Mouse (Mus musculus) adrenal gland (tissue): ENCODE measurements around the gene Fut7.
"Not testable (repeated sequence)": the region's sequence is repeated elsewhere in the genome, so short reads cannot be mapped to it uniquely, and the experiment has no call there.

Experiments used
- intact Hi-C: fragments of 180-260 bp; cut with DNase I; formaldehyde crosslinking; loops from one replicate; pipeline ENCODE4 v1.15.1; 2025
- long read RNA-seq, 2 experiments: library from polyadenylated mRNA; unstranded; transcript quantifications; one replicate each; pipeline ENCODE4 v2.0.0; 2020; ENCODE audit warnings: borderline replicate concordance in 1 of 2; ENCODE audit not compliant: insufficient replicate concordance in 1 of 2

The Fut7 gene
- long read RNA-seq, experiment 1, result 0 reads
- long read RNA-seq, experiment 2, result 0 reads

DNA sequence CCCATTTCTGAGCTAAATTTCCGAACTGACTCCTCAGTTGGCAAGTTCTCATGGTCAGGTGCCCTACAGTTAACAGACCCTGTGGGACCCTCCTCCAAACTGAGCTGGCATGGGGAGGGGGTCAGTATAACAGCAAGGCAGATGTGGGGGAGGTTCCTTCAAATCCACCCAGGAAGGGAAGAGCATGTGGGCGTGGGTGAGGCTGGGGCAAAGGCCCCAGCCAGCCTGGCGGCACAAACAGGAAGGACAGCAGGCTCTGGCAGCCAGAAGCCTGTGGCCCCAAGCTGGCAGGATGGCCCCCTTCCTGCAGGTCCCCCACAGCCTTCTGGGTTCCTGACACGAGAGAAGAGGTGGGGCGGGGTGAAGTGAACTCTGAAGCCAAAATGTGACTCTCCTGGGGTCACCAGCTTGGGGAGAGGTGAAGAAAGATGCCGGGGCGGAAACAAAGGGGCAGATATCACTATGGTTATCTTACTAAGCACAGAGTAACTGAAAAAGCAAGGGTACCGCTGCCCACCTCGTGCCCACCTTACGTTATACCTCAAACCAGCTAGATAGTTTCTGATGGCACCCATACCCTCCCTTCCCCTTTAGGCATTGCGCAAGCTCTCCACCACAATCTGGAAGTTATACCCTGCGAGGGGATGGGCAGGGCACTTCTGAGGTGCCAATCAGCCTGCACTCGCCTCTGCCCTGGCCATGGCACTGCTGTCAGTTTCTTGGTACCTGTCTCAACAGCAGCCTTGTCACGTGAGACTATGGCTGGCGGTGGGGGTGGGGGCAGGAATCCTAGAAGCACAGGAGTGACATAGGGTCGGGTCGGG lies at the start of gene Fut7:
Fut7 (plus strand) TSS at position 681 of the 824 bp plus-strand sequence.
- intact Hi-C loops, result loop anchor here (2.0 to 5.0 kb wide), 3 partner anchors 60 to 125 kb away; partner anchors contain the start of gene Traf2

GRCm38 (mm10) chr2:25373431-25373830 lies 49.6 kb upstream of the Fut7 start:
- intact Hi-C loops, result no loop called here

DNA sequence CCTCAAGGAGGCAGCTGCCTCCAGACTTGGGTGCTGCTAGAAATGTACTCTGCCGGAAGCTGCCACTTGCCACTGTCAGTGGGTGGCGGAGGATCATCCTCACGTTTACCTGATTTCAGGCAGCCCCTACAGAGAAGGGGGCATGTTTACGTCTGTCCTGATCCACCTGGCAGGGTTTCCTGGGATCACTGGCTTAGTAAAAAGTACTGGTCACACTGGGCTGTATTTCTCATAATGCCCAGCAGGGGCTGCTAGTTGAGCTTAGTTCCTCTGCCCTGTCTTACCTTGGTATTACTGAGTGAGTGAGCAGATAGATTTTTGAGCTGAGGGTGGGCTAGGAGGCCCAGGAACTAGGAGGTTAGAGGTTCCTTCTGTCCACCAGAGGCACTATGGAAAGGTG lies 46.5 kb upstream of the Fut7 start:
- intact Hi-C loops, result no loop called here

DNA sequence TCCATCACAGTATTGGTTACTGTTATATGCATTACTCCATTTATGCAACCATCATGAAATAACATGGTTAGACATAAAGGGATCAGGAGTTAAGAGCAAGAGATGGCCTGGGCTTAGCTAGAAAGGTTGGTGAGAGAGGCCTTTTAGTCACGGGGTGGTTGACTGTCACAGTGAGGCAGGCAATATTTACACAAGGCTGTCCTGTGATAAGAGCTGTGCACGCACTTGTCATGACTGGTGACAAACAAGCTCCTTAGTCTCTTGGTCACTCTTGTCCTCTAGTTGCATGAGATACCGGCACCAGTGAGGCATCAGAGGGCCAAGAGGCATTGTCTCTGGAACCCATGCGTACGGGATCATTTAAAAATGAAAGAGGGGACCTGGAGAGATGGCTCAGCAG lies 38.6 kb upstream of the Fut7 start:
- intact Hi-C loops, result no loop called here

DNA sequence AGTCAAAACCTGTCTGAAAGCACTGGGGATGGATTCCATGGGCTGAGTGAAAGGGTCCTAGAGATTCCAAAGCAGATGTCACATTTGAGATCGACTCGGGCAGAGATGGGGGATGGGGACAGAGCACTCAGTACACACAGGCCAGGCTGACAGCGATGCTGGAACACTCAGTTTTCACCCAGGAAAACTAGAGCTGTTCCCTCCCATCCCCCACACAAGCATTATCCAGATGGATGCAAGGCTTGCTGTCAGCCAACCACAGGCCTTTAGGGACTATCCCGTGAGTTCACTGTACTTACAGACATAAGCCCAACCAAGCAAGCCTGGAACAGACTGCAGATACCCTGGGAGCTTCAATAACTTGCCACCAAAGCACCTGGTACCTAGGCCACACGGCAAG lies 31.8 kb upstream of the Fut7 start:
- intact Hi-C loops, result no loop called here

- intact Hi-C loops, result no loop called here
Measured at GRCm38 (mm10) chr2:25394281-25395221, 28.5 kb upstream of the Fut7 start.

- intact Hi-C loops, result no loop called here
Measured at GRCm38 (mm10) chr2:25395721-25396596, 27.1 kb upstream of the Fut7 start, which contains the start of gene Entpd2. TSS of gene Entpd2 (plus strand) at chr2:25395874.

- intact Hi-C loops, result no loop called here
Measured at GRCm38 (mm10) chr2:25396597-25396983, 26.5 kb upstream of the Fut7 start.

- intact Hi-C loops, result no loop called here
Measured at GRCm38 (mm10) chr2:25397010-25397409, 26.1 kb upstream of the Fut7 start.

DNA sequence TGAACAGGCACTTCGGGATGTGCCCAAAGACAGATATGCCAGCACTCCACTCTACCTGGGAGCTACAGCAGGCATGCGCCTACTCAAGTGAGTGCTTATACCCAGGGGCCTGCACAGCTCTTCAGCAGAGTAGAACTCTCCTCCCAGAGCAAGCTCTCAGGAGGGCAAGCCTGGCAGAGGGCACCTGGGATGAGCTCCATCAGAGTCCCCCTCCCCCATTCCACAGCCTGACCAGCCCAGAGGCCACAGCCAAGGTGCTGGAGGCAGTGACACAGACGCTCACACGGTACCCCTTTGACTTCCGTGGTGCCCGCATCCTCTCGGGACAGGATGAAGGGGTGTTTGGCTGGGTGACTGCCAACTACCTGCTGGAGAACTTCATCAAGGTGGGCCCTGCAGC lies 25.0 kb upstream of the Fut7 start:
- intact Hi-C loops, result no loop called here

GRCm38 (mm10) chr2:25399051-25399450 lies 24.0 kb upstream of the Fut7 start, which contains the start of gene Npdc1:
TSS of gene Npdc1 (plus strand) at chr2:25399351.
- intact Hi-C loops, result no loop called here

- intact Hi-C loops, result no loop called here
Measured at GRCm38 (mm10) chr2:25400291-25400690, 22.8 kb upstream of the Fut7 start.

GRCm38 (mm10) chr2:25400764-25401163 lies 22.3 kb upstream of the Fut7 start:
- intact Hi-C loops, result no loop called here

GRCm38 (mm10) chr2:25402377-25402971 lies 20.6 kb upstream of the Fut7 start:
- intact Hi-C loops, result no loop called here

GRCm38 (mm10) chr2:25402972-25403601 lies 20.0 kb upstream of the Fut7 start:
- intact Hi-C loops, result no loop called here

DNA sequence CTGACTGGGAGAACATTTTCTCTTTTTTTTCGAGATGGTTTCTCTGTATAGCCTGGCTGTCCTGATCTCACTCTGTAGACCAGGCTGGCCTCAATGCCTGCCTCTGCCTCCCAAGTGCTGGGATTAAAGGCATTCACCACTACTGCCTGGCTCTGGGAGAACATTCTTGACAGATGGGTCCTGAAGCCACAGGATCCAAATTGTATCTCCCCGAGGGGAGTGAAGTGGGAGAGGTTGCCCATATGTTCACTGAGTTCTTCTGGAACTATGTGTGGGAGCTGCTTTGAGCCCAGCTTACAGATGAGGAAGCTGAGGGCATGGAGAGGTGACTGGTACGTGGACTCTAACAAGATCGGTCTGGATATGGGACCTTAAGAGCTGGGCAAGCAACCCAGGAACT lies 19.1 kb upstream of the Fut7 start:
- intact Hi-C loops, result no loop called here

DNA sequence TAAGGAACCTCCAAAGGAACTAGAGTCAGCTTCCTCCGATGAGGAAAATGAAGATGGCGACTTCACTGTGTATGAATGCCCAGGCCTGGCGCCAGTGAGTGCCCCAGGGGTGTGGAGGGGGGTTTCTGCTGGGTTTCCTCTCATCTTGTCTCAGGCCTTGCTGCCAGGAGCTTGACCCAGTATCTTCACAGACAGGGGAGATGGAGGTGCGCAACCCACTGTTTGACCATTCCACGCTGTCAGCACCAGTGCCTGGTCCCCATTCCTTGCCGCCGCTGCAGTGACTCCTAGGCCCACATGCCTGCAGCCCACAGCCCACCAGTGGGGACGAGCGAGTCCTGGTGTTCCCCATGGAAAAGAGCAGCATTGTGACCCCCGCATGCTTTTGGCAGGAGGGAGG lies 14.2 kb upstream of the Fut7 start:
- intact Hi-C loops, result no loop called here

DNA sequence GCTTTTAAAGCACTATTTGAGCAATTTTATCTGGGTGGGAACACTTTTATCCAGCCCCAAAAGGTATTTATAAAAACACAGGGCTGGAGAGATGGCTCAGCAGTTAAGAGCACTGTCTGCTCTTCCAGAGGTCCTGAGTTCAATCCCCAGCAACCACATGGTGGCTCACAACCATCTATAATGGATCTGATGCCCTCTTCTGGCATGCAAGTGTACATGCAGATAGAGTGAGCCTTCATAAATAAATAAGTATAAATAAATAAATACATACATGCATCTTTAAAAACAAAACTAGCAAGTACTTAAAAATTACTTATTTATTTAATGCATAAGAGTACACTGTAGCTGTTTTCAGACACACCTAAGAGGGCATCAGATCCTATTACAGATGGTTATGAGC lies 9.6 kb upstream of the Fut7 start:
- intact Hi-C loops, result not testable (repeated sequence)

DNA sequence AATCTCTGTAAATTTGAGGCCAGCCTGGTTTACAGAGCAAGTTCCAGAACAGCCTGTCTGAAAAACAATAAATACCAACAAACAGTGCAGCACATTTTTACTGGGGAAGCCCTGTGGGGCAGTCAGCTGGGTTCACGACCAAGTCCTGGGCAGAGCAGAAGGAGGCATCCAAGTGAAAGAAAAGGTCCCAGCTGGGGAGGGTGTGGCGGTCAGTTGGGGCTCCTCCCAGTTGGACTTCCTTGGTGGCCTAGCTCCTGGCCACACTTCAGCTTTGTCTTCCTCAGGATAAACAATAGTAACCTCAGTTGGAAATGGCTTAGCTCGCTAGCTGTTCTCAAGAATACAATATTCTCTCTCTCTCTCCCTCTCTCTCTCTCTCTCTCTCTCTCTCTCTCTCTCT lies 5.6 kb upstream of the Fut7 start:
- intact Hi-C loops, result no loop called here

GRCm38 (mm10) chr2:25421896-25422295 lies 1.2 kb upstream of the Fut7 start:
- intact Hi-C loops, result loop anchor here (2.0 to 5.0 kb wide), 3 partner anchors 61 to 125 kb away; partner anchors contain the start of gene Traf2
